In genomic region chr5:118610468-118610867, GRCm38 (mm10) we compare ENCODE assay signal across 13 mouse cellular contexts.
"Had no signal": no experiment of that assay in that cellular context is flagged by ENCODE, and none has a peak within 500 bp of the region (broad histone marks: within the 10 kb centered on the region; RNA-seq: fewer than 3 reads in every experiment).

No protein-coding gene starts in this region.

- ATAC-seq: liver, postnatal 0 days; lung, postnatal 0 days had no signal

- H3K27me3 ChIP-seq: kidney, embryonic 15.5 days had no signal

- H3K27ac ChIP-seq: kidney, embryonic 15.5 days; liver, embryonic 14.5 days; macrophage had no signal

- H3K36me3 ChIP-seq: kidney, embryonic 15.5 days had no signal

- H3K9ac ChIP-seq: kidney, embryonic 15.5 days; liver, embryonic 14.5 days; liver, postnatal 0 days; lung, embryonic 14.5 days had no signal

- DNase-seq: kidney, adult 8-10 months; kidney, postnatal 10 days; kidney, postnatal 36 days; liver, postnatal 0 days; lung, embryonic 14.5 days; midbrain, embryonic 14.5 days; thymus, adult 18-20 months; thymus, postnatal 36 days had no signal

- H3K9me3 ChIP-seq: kidney, embryonic 15.5 days had no signal

- H3K4me3 ChIP-seq: kidney, embryonic 15.5 days had no signal

- H3K4me2 ChIP-seq: kidney, embryonic 15.5 days; liver, embryonic 11.5 days; lung, embryonic 14.5 days had no signal
